Mouse (Mus musculus) CH12.LX (cell line): ENCODE measurements around the gene Serpinf2. TPM values are rescaled to one million over a fixed set of nuclear protein-coding genes. Genes with fewer than 3 reads are reported as not detected.
A peak's percentile ranks its signal among the peaks of the same experiment; 100 is the strongest.

Experiments used
- DNase-seq: peaks from one replicate; pipeline ENCODE4 v3.0.0-alpha.2; 2013; ENCODE audit errors: extremely low read depth
- H3K27ac ChIP-seq: 2 replicates; pipeline ENCODE4 v1.5.1; 2012; ENCODE audit warnings: low read depth, mild to moderate bottlenecking, control low read depth, moderate library complexity; ENCODE audit not compliant: insufficient read depth
- H3K27me3 ChIP-seq: replicated peaks from 2 replicates; pipeline ENCODE3; 2012; ENCODE audit warnings: inconsistent platforms
- H3K36me3 ChIP-seq, 2 experiments: replicated peaks in 1 of 2; 2 replicates each; pipeline versions ENCODE3 to v1.6.1; 2012; ENCODE audit warnings: inconsistent platforms in 1 of 2, low read length in 1 of 2, mild to moderate bottlenecking in 1 of 2, mixed read lengths in 1 of 2, moderate library complexity in 1 of 2; ENCODE audit not compliant: control insufficient read depth in 1 of 2, insufficient read depth in 1 of 2
- H3K4me1 ChIP-seq, 2 experiments: 2 replicates each; pipeline ENCODE4 v1.6.1; 2012; ENCODE audit warnings: inconsistent platforms in 1 of 2, moderate library complexity in 1 of 2; ENCODE audit not compliant: insufficient read depth in 2 of 2, control insufficient read depth in 1 of 2
- H3K4me2 ChIP-seq: 2 replicates; pipeline ENCODE4 v1.6.1; 2012; ENCODE audit warnings: low read depth, mild to moderate bottlenecking, control low read depth; ENCODE audit not compliant: poor library complexity, insufficient read depth, severe bottlenecking
- H3K4me3 ChIP-seq, 3 experiments: fragments of 150-350 bp in 1 of 3; sonication (generic) in 1 of 3; replicated peaks in 1 of 3; 2 replicates each; pipeline versions ENCODE3 to v1.5.1; 2011 to 2012; ENCODE audit warnings: low read depth in 2 of 3, low read length in 2 of 3, mild to moderate bottlenecking in 2 of 3, moderate library complexity in 2 of 3, control low read depth in 1 of 3, improper control_type of control experiment in 1 of 3, inconsistent platforms in 1 of 3, mixed read lengths in 1 of 3; ENCODE audit not compliant: poor library complexity in 1 of 3
- H3K79me2 ChIP-seq: replicated peaks from 2 replicates; pipeline ENCODE4 v1.6.1; 2012; ENCODE audit warnings: mild to moderate bottlenecking, moderate library complexity; ENCODE audit not compliant: control insufficient read depth, poor library complexity, insufficient read depth, severe bottlenecking; ENCODE audit errors: extremely low read depth
- H3K9ac ChIP-seq: 2 replicates; pipeline ENCODE4 v1.6.1; 2012; ENCODE audit warnings: low read depth, mild to moderate bottlenecking, control low read depth, moderate library complexity; ENCODE audit not compliant: insufficient read depth
- H3K9me3 ChIP-seq: replicated peaks from 2 replicates; pipeline ENCODE3; 2012; ENCODE audit warnings: low read length, inconsistent platforms, mixed read lengths
- BHLHE40 ChIP-seq: IDR thresholded peaks from 2 replicates; pipeline ENCODE4 v1.6.1; 2011; ENCODE audit warnings: mild to moderate bottlenecking, low read depth, low read length, improper control_type of control experiment
- CHD1 ChIP-seq: IDR thresholded peaks from 2 replicates; pipeline ENCODE4 v1.6.1; 2012; ENCODE audit warnings: low read depth, low read length, improper control_type of control experiment, inconsistent platforms
- CHD2 ChIP-seq: IDR thresholded peaks from 2 replicates; pipeline ENCODE4 v1.6.1; 2011; ENCODE audit warnings: low read length, improper control_type of control experiment
- CTCF ChIP-seq, 2 experiments: IDR thresholded peaks in 1 of 2; conservative IDR thresholded peaks in 1 of 2; 2 replicates each; pipeline ENCODE4 v1.5.1; 2011 to 2012; ENCODE audit warnings: low read depth in 2 of 2, low read length in 2 of 2, improper control_type of control experiment in 1 of 2, inconsistent platforms in 1 of 2, mild to moderate bottlenecking in 1 of 2, moderate library complexity in 1 of 2
- E2F4 ChIP-seq: IDR thresholded peaks from 2 replicates; pipeline ENCODE4 v1.6.1; 2011; ENCODE audit warnings: low read depth, low read length, improper control_type of control experiment; ENCODE audit not compliant: insufficient replicate concordance
- ELF1 ChIP-seq: IDR thresholded peaks from 2 replicates; pipeline ENCODE4 v1.6.1; 2014; ENCODE audit warnings: low read depth, mild to moderate bottlenecking, inconsistent platforms, low read length, improper control_type of control experiment
- EP300 ChIP-seq: IDR thresholded peaks from 2 replicates; pipeline ENCODE4 v1.6.1; 2011; ENCODE audit warnings: low read length, improper control_type of control experiment
- ETS1 ChIP-seq: conservative IDR thresholded peaks from 2 replicates; pipeline ENCODE4 v1.6.1; 2012; ENCODE audit warnings: low read depth, mild to moderate bottlenecking, inconsistent platforms, low read length, improper control_type of control experiment, moderate library complexity
- GABPA ChIP-seq: IDR thresholded peaks from 2 replicates; pipeline ENCODE4 v1.6.1; 2012; ENCODE audit warnings: low read depth, low read length, improper control_type of control experiment, inconsistent platforms; ENCODE audit not compliant: insufficient replicate concordance
- HCFC1 ChIP-seq: IDR thresholded peaks from 2 replicates; pipeline ENCODE4 v1.6.1; 2012; ENCODE audit warnings: low read depth, mild to moderate bottlenecking, inconsistent platforms, low read length, improper control_type of control experiment
- IRF4 ChIP-seq: IDR thresholded peaks from 2 replicates; pipeline ENCODE4 v1.6.1; 2014; ENCODE audit warnings: low read depth, mild to moderate bottlenecking, inconsistent platforms, low read length, improper control_type of control experiment
- JUN ChIP-seq: IDR thresholded peaks from 2 replicates; pipeline ENCODE4 v1.6.1; 2011; ENCODE audit warnings: low read depth, mild to moderate bottlenecking, low read length, improper control_type of control experiment, moderate library complexity; ENCODE audit not compliant: insufficient read depth
- JUND ChIP-seq: conservative IDR thresholded peaks from 2 replicates; pipeline ENCODE4 v1.6.1; 2011; ENCODE audit warnings: low read depth, low read length, improper control_type of control experiment
- KAT2A ChIP-seq: IDR thresholded peaks from 2 replicates; pipeline ENCODE4 v1.6.1; 2012; ENCODE audit warnings: low read length, improper control_type of control experiment, inconsistent platforms; ENCODE audit not compliant: insufficient replicate concordance
- MAFK ChIP-seq: IDR thresholded peaks from 2 replicates; pipeline ENCODE4 v1.6.1; 2011; ENCODE audit warnings: low read length, improper control_type of control experiment; ENCODE audit not compliant: insufficient replicate concordance
- MAX ChIP-seq: IDR thresholded peaks from 2 replicates; pipeline ENCODE4 v1.6.1; 2011; ENCODE audit warnings: low read length, improper control_type of control experiment
- MAZ ChIP-seq: IDR thresholded peaks from 2 replicates; pipeline ENCODE4 v1.6.1; 2012; ENCODE audit warnings: low read depth, mild to moderate bottlenecking, inconsistent platforms, low read length, improper control_type of control experiment, moderate library complexity
- MEF2A ChIP-seq: IDR thresholded peaks from 2 replicates; pipeline ENCODE4 v1.6.1; 2014; ENCODE audit warnings: low read depth, mild to moderate bottlenecking, inconsistent platforms, low read length, improper control_type of control experiment, borderline replicate concordance
- MXI1 ChIP-seq: IDR thresholded peaks from 2 replicates; pipeline ENCODE4 v1.6.1; 2011; ENCODE audit warnings: mild to moderate bottlenecking, low read depth, low read length, improper control_type of control experiment
- MYC ChIP-seq: IDR thresholded peaks from 2 replicates; pipeline ENCODE4 v1.6.1; 2011; ENCODE audit warnings: low read depth, mild to moderate bottlenecking, improper control_type of control experiment, low read length
- NELFE ChIP-seq: IDR thresholded peaks from 2 replicates; pipeline ENCODE4 v1.6.1; 2011; ENCODE audit warnings: low read depth, low read length, improper control_type of control experiment
- NRF1 ChIP-seq: IDR thresholded peaks from 2 replicates; pipeline ENCODE4 v1.6.1; 2014; ENCODE audit warnings: low read depth, mild to moderate bottlenecking, inconsistent platforms, low read length, improper control_type of control experiment, moderate library complexity
- PAX5 ChIP-seq: IDR thresholded peaks from 2 replicates; pipeline ENCODE4 v1.6.1; 2012; ENCODE audit warnings: low read length, inconsistent platforms, mixed read lengths
- POLR2A ChIP-seq: IDR thresholded peaks from 2 replicates; pipeline ENCODE4 v1.6.1; 2011; ENCODE audit warnings: low read depth, mild to moderate bottlenecking, improper control_type of control experiment, low read length
- POLR2AphosphoS2 ChIP-seq: IDR thresholded peaks from 2 replicates; pipeline ENCODE4 v1.6.1; 2011; ENCODE audit warnings: low read depth, low read length, improper control_type of control experiment
- RAD21 ChIP-seq: IDR thresholded peaks from 2 replicates; pipeline ENCODE4 v1.6.1; 2011; ENCODE audit warnings: low read depth, mild to moderate bottlenecking, low read length, improper control_type of control experiment, moderate library complexity
- RCOR1 ChIP-seq: conservative IDR thresholded peaks from 2 replicates; pipeline ENCODE4 v1.6.1; 2012; ENCODE audit warnings: low read depth, mild to moderate bottlenecking, inconsistent platforms, low read length, improper control_type of control experiment
- SIN3A ChIP-seq: IDR thresholded peaks from 2 replicates; pipeline ENCODE4 v1.6.1; 2012; ENCODE audit warnings: low read length, improper control_type of control experiment, inconsistent platforms
- SMC3 ChIP-seq: IDR thresholded peaks from 2 replicates; pipeline ENCODE4 v1.6.1; 2011; ENCODE audit warnings: low read depth, low read length, improper control_type of control experiment
- TBP ChIP-seq: conservative IDR thresholded peaks from 2 replicates; pipeline ENCODE4 v1.6.1; 2011; ENCODE audit warnings: low read depth, low read length, improper control_type of control experiment
- TCF12 ChIP-seq: IDR thresholded peaks from 2 replicates; pipeline ENCODE4 v1.6.1; 2014; ENCODE audit warnings: low read depth, mild to moderate bottlenecking, inconsistent platforms, low read length, improper control_type of control experiment
- UBTF ChIP-seq: IDR thresholded peaks from 2 replicates; pipeline ENCODE4 v1.6.1; 2012; ENCODE audit warnings: low read depth, mild to moderate bottlenecking, inconsistent platforms, low read length, improper control_type of control experiment, moderate library complexity
- USF1 ChIP-seq: IDR thresholded peaks from 2 replicates; pipeline ENCODE4 v1.6.1; 2014; ENCODE audit warnings: low read depth, mild to moderate bottlenecking, inconsistent platforms, low read length, improper control_type of control experiment
- USF2 ChIP-seq: conservative IDR thresholded peaks from 2 replicates; pipeline ENCODE4 v1.6.1; 2011; ENCODE audit warnings: low read depth, low read length, improper control_type of control experiment
- ZC3H11A ChIP-seq: IDR thresholded peaks from 2 replicates; pipeline ENCODE4 v1.6.1; 2012; ENCODE audit warnings: low read depth, mild to moderate bottlenecking, inconsistent platforms, low read length, improper control_type of control experiment
- ZKSCAN1 ChIP-seq: IDR thresholded peaks from 2 replicates; pipeline ENCODE4 v1.6.1; 2012; ENCODE audit warnings: low read depth, inconsistent platforms, low read length, improper control_type of control experiment, borderline replicate concordance
- ZMIZ1 ChIP-seq: IDR thresholded peaks from 2 replicates; pipeline ENCODE4 v1.6.1; 2012; ENCODE audit warnings: low read depth, mild to moderate bottlenecking, inconsistent platforms, low read length, improper control_type of control experiment
- ZNF384 ChIP-seq: IDR thresholded peaks from 2 replicates; pipeline ENCODE4 v1.6.1; 2012; ENCODE audit warnings: low read depth, low read length, improper control_type of control experiment, inconsistent platforms
- dilution Hi-C: fragments of 300-500 bp; cut with MboI; formaldehyde crosslinking; loops from 2 replicates; pipeline ENCODE4 v1.14.3; 2020; ENCODE audit warnings: low sequenced_read_pairs; ENCODE audit not compliant: extremely low pct_unique_long_range_greater_than_20kb, extremely low pct_ligation_motif_present
- in situ Hi-C: fragments of 300-500 bp; cut with MboI; formaldehyde crosslinking; loops from 3 replicates; pipeline ENCODE4 v1.14.3; 2019; ENCODE audit warnings: low sequenced_read_pairs, low pct_ligation_motif_present, low pct_unique_long_range_greater_than_20kb, mixed read lengths
- polyA plus RNA-seq: library from polyadenylated mRNA; unstranded; fragments of >175 nt; gene quantifications from 2 replicates; pipeline ENCODE4 v1.2.1, GENCODE M21; 2012; ENCODE audit warnings: low read depth; ENCODE audit not compliant: insufficient read length
- total RNA-seq, 2 experiments: library from RNA; depleted of rRNA; stranded (reverse); fragments of 300-350 nt in 1 of 2; fragments of >200 nt in 1 of 2; gene quantifications; 2 replicates each; pipeline ENCODE4 v1.2.3; 2012 to 2014

Gene Serpinf2
- total and polyA plus RNA-seq, 3 experiments = 0.08 to 0.26 TPM; not detected in 1

- Histone ChIP-seq H3K27me3 (no peaks in the 10 kb centered on the region), H3K9ac (peak within 1 kb of the TSS; percentile 64), H3K79me2 (no peaks in the 10 kb centered on the region)
- in situ Hi-C loops = no loop called here
- peak; percentile 94 for TF ChIP-seq ELF1
- TF ChIP-seq POLR2AphosphoS2 = no peak
- no peak for TF ChIP-seq ZKSCAN1
- TF ChIP-seq CHD2 = no peak
- TF ChIP-seq HCFC1 = peak; percentile 76
- 0 out of 2 replicates have a peak, but pooled peaks have one; percentile 32 for TF ChIP-seq TCF12
- TF ChIP-seq ZNF384 = no peak
- TF ChIP-seq UBTF = no peak; the same call in 1 of the 2 replicates
- TF ChIP-seq JUN = no peak
- 0 out of 2 replicates have a peak, but pooled peaks have one; percentile 2 for TF ChIP-seq ZC3H11A
- TF ChIP-seq KAT2A = 0 out of 2 replicates have a peak, but pooled peaks have one; percentile 43
- TF ChIP-seq USF1 = peak; percentile 99
- TF ChIP-seq USF2 = peak; percentile 100
- TF ChIP-seq SIN3A = peak; percentile 99
- TF ChIP-seq PAX5 = no peak
- TF ChIP-seq IRF4 = 0 out of 2 replicates have a peak, but pooled peaks have one; percentile 5
- no peak for TF ChIP-seq MAFK
- peak; percentile 17; the same call in 1 of the 2 replicates for TF ChIP-seq NRF1
- peak; percentile 97 for TF ChIP-seq MYC
- no peak for TF ChIP-seq RCOR1
- TF ChIP-seq E2F4 = no peak
- peak; percentile 88 for TF ChIP-seq ETS1
- TF ChIP-seq ZMIZ1 = no peak
- peak; percentile 51 for TF ChIP-seq RAD21
- TF ChIP-seq TBP = peak; percentile 68
- no peak for TF ChIP-seq JUND
- TF ChIP-seq MXI1 = peak; percentile 98
- peak; percentile 18 for TF ChIP-seq MEF2A
- peak in 1 of 2 experiments; percentile 66; a peak in 2 of 4 replicates for TF ChIP-seq CTCF (conservative IDR thresholded peaks at IDR 0.05 in 1 of 2, IDR thresholded peaks at IDR 0.05 in 1 of 2; ENCODE audit: low read depth in 2 of 2, low read length in 2 of 2)
- no peak for TF ChIP-seq MAZ
- TF ChIP-seq POLR2A = peak; percentile 73
- TF ChIP-seq CHD1 = no peak
- no peak for TF ChIP-seq EP300
- peak; percentile 40; the same call in 1 of the 2 replicates for TF ChIP-seq NELFE
- no peak for TF ChIP-seq GABPA
- TF ChIP-seq BHLHE40 = peak; percentile 99
- peak; percentile 100 for TF ChIP-seq MAX
- TF ChIP-seq SMC3 = peak; percentile 55
- TF ChIP-seq, all 38 proteins: peak for 22
- no peaks in the 10 kb centered on the region for H3K9me3 ChIP-seq
- peak within 1 kb of the TSS; percentile 60 for H3K4me2 ChIP-seq
- peaks cover 22 to 35% of the 10 kb centered on the region in 2 experiments for H3K36me3 ChIP-seq
- peak within 1 kb of the TSS; percentile 83 for H3K27ac ChIP-seq
- peaks cover 34 to 84% of the 10 kb centered on the region in 2 experiments for H3K4me1 ChIP-seq
- dilution Hi-C loops = no loop called here
- peak within 1 kb of the TSS; percentile 48 to 63 (median 53) for H3K4me3 ChIP-seq
- peak; percentile 97 for DNase-seq
Observed at GRCm38 (mm10) chr11:75453991-75454930, 14.9 kb upstream of the Serpinf2 start, which contains the start of gene Wdr81. Gene Wdr81 (minus strand): TSS chr11:75454717.
